In genomic region chr4:72105702-72106101, GRCm38 (mm10) we compare ENCODE assay signal across 13 mouse cellular contexts.
DNase-seq lines count a peak whose midpoint lies in the region; ATAC-seq lines count a peak whose summit lies in the region.
"Had no signal": no experiment of that assay in that cellular context is flagged by ENCODE, and none has a peak within 500 bp of the region (broad histone marks: within the 10 kb centered on the region; RNA-seq: fewer than 3 reads in every experiment).

No protein-coding gene starts in this region.

- H3K27ac ChIP-seq in hindbrain, embryonic 13.5 days = no peak overlapping the region
- no peak overlapping the region for H3K27ac ChIP-seq in hindbrain, embryonic 10.5 days
- no peak overlapping the region; the same call in 1 of the 2 replicates for H3K27ac ChIP-seq in hindbrain, embryonic 16.5 days (ENCODE audit: low read depth, low read length)
- H3K27ac ChIP-seq: liver, embryonic 13.5 days had no signal

- no peaks in the 10 kb centered on the region for H3K9me3 ChIP-seq in hindbrain, embryonic 13.5 days
- H3K9me3 ChIP-seq in hindbrain, embryonic 10.5 days = peaks cover 4% of the 10 kb centered on the region; the same call in 1 of the 2 replicates
- no peaks in the 10 kb centered on the region for H3K9me3 ChIP-seq in hindbrain, embryonic 16.5 days (ENCODE audit: control insufficient read depth, low read length)
- H3K9me3 ChIP-seq: liver, embryonic 13.5 days had no signal

- DNase-seq in hindbrain, embryonic 10.5 days (ENCODE audit: low spot score) = no peak
- DNase-seq in retina, postnatal 1 day = peak; percentile 6
- DNase-seq in retina, embryonic 14.5 days (ENCODE audit: low spot score) = no peak
- no peak for DNase-seq in adrenal gland, postnatal 25 days
- DNase-seq in adrenal gland, postnatal 14 days = no peak
- no peak for DNase-seq in layer of hippocampus, adult 9-10 months (ENCODE audit: low spot score)
- DNase-seq: cerebellum, postnatal 14 days; gastrocnemius, postnatal 36 days; kidney, adult 9 months; liver, embryonic 13.5 days; thymus, adult 18-20 months had no signal

- peak; percentile 74; the same call in 1 of the 2 replicates for ATAC-seq in hindbrain, embryonic 13.5 days (ENCODE audit: low FRiP score)
- peak; percentile 86 for ATAC-seq in hindbrain, embryonic 16.5 days

- H3K36me3 ChIP-seq in hindbrain, embryonic 13.5 days = peaks cover 14% of the 10 kb centered on the region
- H3K36me3 ChIP-seq in hindbrain, embryonic 10.5 days = peaks cover 35% of the 10 kb centered on the region
- H3K36me3 ChIP-seq in hindbrain, embryonic 16.5 days (ENCODE audit: control insufficient read depth, insufficient read depth, low read length) = peaks cover 3% of the 10 kb centered on the region; the same call in 1 of the 2 replicates
- H3K36me3 ChIP-seq: liver, embryonic 13.5 days had no signal

- no peaks in the 10 kb centered on the region for H3K27me3 ChIP-seq in hindbrain, embryonic 13.5 days
- no peaks in the 10 kb centered on the region for H3K27me3 ChIP-seq in hindbrain, embryonic 10.5 days (ENCODE audit: insufficient read depth, poor library complexity, severe bottlenecking)
- no peaks in the 10 kb centered on the region for H3K27me3 ChIP-seq in hindbrain, embryonic 16.5 days (replicated peaks; ENCODE audit: control insufficient read depth, insufficient read depth, low read length)
- H3K27me3 ChIP-seq: liver, embryonic 13.5 days had no signal

- no peaks in the 10 kb centered on the region for H3K4me1 ChIP-seq in hindbrain, embryonic 13.5 days (replicated peaks)
- no peaks in the 10 kb centered on the region for H3K4me1 ChIP-seq in hindbrain, embryonic 10.5 days (replicated peaks)
- no peaks in the 10 kb centered on the region for H3K4me1 ChIP-seq in hindbrain, embryonic 16.5 days (ENCODE audit: control insufficient read depth, insufficient read depth, low read depth, low read length)
- H3K4me1 ChIP-seq: liver, embryonic 13.5 days had no signal

- no peak overlapping the region for H3K4me2 ChIP-seq in hindbrain, embryonic 13.5 days
- no peak overlapping the region for H3K4me2 ChIP-seq in hindbrain, embryonic 16.5 days (ENCODE audit: low read length)
- H3K4me2 ChIP-seq: liver, embryonic 13.5 days had no signal

- H3K9ac ChIP-seq in hindbrain, embryonic 13.5 days = no peak overlapping the region
- H3K9ac ChIP-seq in hindbrain, embryonic 16.5 days (ENCODE audit: low read depth, low read length) = no peak overlapping the region
- H3K9ac ChIP-seq: liver, embryonic 13.5 days had no signal

- H3K4me3 ChIP-seq in hindbrain, embryonic 13.5 days = no peak overlapping the region
- H3K4me3 ChIP-seq in hindbrain, embryonic 10.5 days = no peak overlapping the region
- H3K4me3 ChIP-seq in hindbrain, embryonic 16.5 days (ENCODE audit: low read length) = no peak overlapping the region
- H3K4me3 ChIP-seq: liver, embryonic 13.5 days had no signal
